Comparison of ENCODE assay signal across 9 mouse cellular contexts in genomic region chr16:23953189-23953958, GRCm38 (mm10). TPM values are rescaled to one million over a fixed set of nuclear protein-coding genes. Genes with fewer than 3 reads are reported as not detected.
DNase-seq lines count a peak whose midpoint lies in the region; ATAC-seq and TF ChIP-seq lines count a peak whose summit lies in the region.
"Had no signal": no experiment of that assay in that cellular context is flagged by ENCODE, and none has a peak within 500 bp of the region (broad histone marks: within the 10 kb centered on the region; RNA-seq: fewer than 3 reads in every experiment).

No protein-coding gene starts in this region.

- TF ChIP-seq EP300 in stomach, postnatal 0 days (optimal IDR thresholded peaks at IDR 0.05): no peak

- no peak overlapping the region for H3K4me2 ChIP-seq in forebrain, embryonic 16.5 days (ENCODE audit: low read length)
- H3K4me2 ChIP-seq in stomach, postnatal 0 days (replicated peaks; ENCODE audit: low read depth): no peak overlapping the region

- H3K36me3 ChIP-seq in forebrain, embryonic 16.5 days (ENCODE audit: control insufficient read depth, insufficient read depth): no peaks in the 10 kb centered on the region
- H3K36me3 ChIP-seq in stomach, postnatal 0 days (ENCODE audit: control insufficient read depth, insufficient read depth, low read length): no peaks in the 10 kb centered on the region

- DNase-seq in gastrocnemius, postnatal 10 days: peak; percentile 73
- no peak for DNase-seq in gastrocnemius, postnatal 36 days
- peak; percentile 61 to 63 for DNase-seq in B cell, adult 2 months
- DNase-seq in brain, adult 2 months (ENCODE audit: low read depth, low spot score): peak; percentile 72
- DNase-seq in kidney, postnatal 36 days: peak; percentile 39 to 77
- DNase-seq in stomach, postnatal 0 days (ENCODE audit: low spot score): peak; percentile 61

- WGBS in forebrain, embryonic 16.5 days: 39% methylated on average over 11 of the region's 11 CpGs
- WGBS in stomach, postnatal 0 days: 47% methylated on average over 11 of the region's 11 CpGs

- no peaks in the 10 kb centered on the region for H3K27me3 ChIP-seq in forebrain, embryonic 16.5 days (replicated peaks; ENCODE audit: control insufficient read depth, insufficient read depth, low read length)
- no peaks in the 10 kb centered on the region for H3K27me3 ChIP-seq in stomach, postnatal 0 days (ENCODE audit: control insufficient read depth, insufficient read depth, low read length)

- TF ChIP-seq CTCF in stomach, postnatal 0 days (IDR thresholded peaks at IDR 0.05; ENCODE audit: low read depth): peak; percentile 84

- no peak overlapping the region for H3K4me3 ChIP-seq in forebrain, embryonic 16.5 days (replicated peaks; ENCODE audit: low read length)
- no peak overlapping the region for H3K4me3 ChIP-seq in stomach, postnatal 0 days (ENCODE audit: low read depth, low read length)

- no peaks in the 10 kb centered on the region for H3K4me1 ChIP-seq in forebrain, embryonic 16.5 days (replicated peaks; ENCODE audit: control insufficient read depth, insufficient read depth, low read length)
- no peaks in the 10 kb centered on the region for H3K4me1 ChIP-seq in stomach, postnatal 0 days (replicated peaks; ENCODE audit: control insufficient read depth, insufficient read depth)

- H3K9me3 ChIP-seq in forebrain, embryonic 16.5 days (ENCODE audit: control insufficient read depth, low read length): no peaks in the 10 kb centered on the region
- no peaks in the 10 kb centered on the region for H3K9me3 ChIP-seq in stomach, postnatal 0 days (ENCODE audit: control insufficient read depth, low read length)

- H3K27ac ChIP-seq in forebrain, embryonic 16.5 days (ENCODE audit: low read length): no peak overlapping the region
- H3K27ac ChIP-seq in stomach, postnatal 0 days (replicated peaks): no peak overlapping the region

- H3K9ac ChIP-seq in forebrain, embryonic 16.5 days (replicated peaks; ENCODE audit: low read depth, low read length): no peak overlapping the region
- H3K9ac ChIP-seq in stomach, postnatal 0 days (ENCODE audit: low read length): no peak overlapping the region

- ATAC-seq in forebrain, embryonic 16.5 days: peak; percentile 70
- ATAC-seq in megakaryocyte, adult 5-6 weeks (ENCODE audit: poor library complexity, severe bottlenecking): peak; percentile 30; the same call in 1 of the 2 replicates
- no peak for ATAC-seq in stomach, postnatal 0 days (ENCODE audit: low FRiP score, low TSS enrichment)

- intact Hi-C loops in gastrocnemius, postnatal 36 days (cut with DNase I): loop anchor here (2.0 to 5.0 kb wide), 4 partner anchors 51 to 866 kb away; no protein-coding TSS in a partner anchor

RNA-seq across cellular contexts. Expression of gene Rtp2, which starts 21.2 kb away (rescaled TPM):
- total RNA-seq in gastrocnemius, postnatal 10 days (2021): not detected
- not detected for total RNA-seq in gastrocnemius, postnatal 36 days (2021)
- 0.11 TPM in 1 of 2 replicates, not detected in the other for polyA plus RNA-seq in forebrain, embryonic 16.5 days (2015; fragmentation: Nextera tagmentation; extraction: Ambion mirVana)
- total RNA-seq in megakaryocyte, adult 5-6 weeks (2015): not detected in 2 replicates
- not detected in 2 replicates for total RNA-seq in megakaryocyte, adult 5-6 weeks (2017)
- polyA plus RNA-seq in stomach, postnatal 0 days (2015; fragmentation: Nextera tagmentation; extraction: Ambion mirVana): not detected in 2 replicates

RNA-seq across cellular contexts. Expression of gene Gm37419, which starts 34.9 kb away (rescaled TPM):
- not detected for total RNA-seq in gastrocnemius, postnatal 10 days (2021)
- not detected for total RNA-seq in gastrocnemius, postnatal 36 days (2021)
- not detected in 2 replicates for polyA plus RNA-seq in forebrain, embryonic 16.5 days (2015; fragmentation: Nextera tagmentation; extraction: Ambion mirVana)
- total RNA-seq in megakaryocyte, adult 5-6 weeks (2015): not detected in 2 replicates
- total RNA-seq in megakaryocyte, adult 5-6 weeks (2017): not detected in 2 replicates
- polyA plus RNA-seq in stomach, postnatal 0 days (2015; fragmentation: Nextera tagmentation; extraction: Ambion mirVana): not detected in 2 replicates
- total RNA-seq: layer of hippocampus, postnatal 25 days had no signal

RNA-seq across cellular contexts. Expression of gene Bcl6, which starts 35.3 kb away (rescaled TPM):
- 10 to 100 TPM; 24.1 to 31.2 TPM for total RNA-seq in gastrocnemius, postnatal 10 days (2021)
- total RNA-seq in gastrocnemius, postnatal 36 days (2021): 10 to 100 TPM; 40.7 to 68.1 TPM
- 2.4 and 2.5 TPM in 2 replicates for polyA plus RNA-seq in forebrain, embryonic 16.5 days (2015; fragmentation: Nextera tagmentation; extraction: Ambion mirVana)
- 31.7 and 35.0 TPM in 2 replicates for total RNA-seq in megakaryocyte, adult 5-6 weeks (2015)
- total RNA-seq in megakaryocyte, adult 5-6 weeks (2017): 22.1 and 23.4 TPM in 2 replicates
- polyA plus RNA-seq in stomach, postnatal 0 days (2015; fragmentation: Nextera tagmentation; extraction: Ambion mirVana): 0.23 and 0.30 TPM in 2 replicates

Comparison
In these comparisons a context has a peak if more than half of its experiments do, and no peak if none do; other contexts are left out.
1. DNase-seq: peak in gastrocnemius, postnatal 10 days (single experiment), B cell, adult 2 months (2 of 2), brain, adult 2 months (single experiment), kidney, postnatal 36 days (2 of 2) and stomach, postnatal 0 days (single experiment); none in gastrocnemius, postnatal 36 days (0 of 2).